Mouse (Mus musculus): ENCODE measurements around the gene Atg5. TPM values are rescaled to one million over a fixed set of nuclear protein-coding genes. Genes with fewer than 3 reads are reported as not detected.

Gene Atg5
- polyA plus RNA-seq (2017; shearing (Covaris generic)) = 38.9 TPM

DNA sequence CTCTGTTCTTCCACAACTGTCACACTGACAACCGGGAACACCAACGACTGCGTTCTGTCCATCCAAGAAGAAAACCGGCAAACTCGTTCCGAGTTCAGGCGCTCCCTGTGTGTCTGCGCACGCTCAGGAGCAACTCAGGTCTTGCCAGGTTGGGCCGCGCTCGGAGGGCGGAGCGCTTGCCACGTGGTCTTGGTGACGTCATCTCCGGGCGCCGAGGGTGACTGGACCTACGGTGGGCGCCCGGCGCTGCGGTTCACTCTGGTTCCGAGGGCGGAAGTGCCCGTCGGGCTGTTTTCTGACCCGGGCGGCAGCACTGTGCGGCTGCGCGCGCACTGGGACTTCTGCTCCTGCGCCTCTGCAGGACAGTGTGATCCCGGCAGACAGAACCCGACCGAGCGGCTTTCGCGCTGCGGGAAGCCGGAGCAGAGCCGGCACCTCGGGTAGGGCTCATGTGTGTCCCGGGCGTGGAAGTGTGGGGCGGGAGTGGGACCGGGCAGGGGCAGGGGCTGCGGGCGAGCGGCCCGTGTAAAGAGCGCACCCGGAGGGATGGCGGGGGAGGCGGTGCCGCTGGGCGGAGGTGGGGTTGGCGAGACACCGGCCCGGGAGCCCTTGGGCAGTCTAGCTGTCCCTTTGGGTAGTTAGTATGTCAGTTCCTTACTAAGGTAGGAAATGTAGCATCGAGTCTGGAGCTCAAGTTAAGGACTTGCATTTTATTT, at the start of gene Atg5:
Gene Atg5 (plus strand): TSS at position 214 of the 716 bp plus-strand sequence.

Other genes starting within 250 kb of the Atg5 start
- 82.5 TPM for gene Crybg1, start 119.5 kb upstream of the Atg5 start, polyA plus RNA-seq (2017; shearing (Covaris generic))